Mouse (Mus musculus) brain, embryonic 18.5 days (tissue): Measurements from ENCODE around the gene Rnf121.
"Not testable (repeated sequence)": the region's sequence is repeated elsewhere in the genome, so short reads cannot be mapped to it uniquely, and the experiment has no call there.

Source experiments
- DNase-seq: peaks from one replicate; pipeline ENCODE4 v3.0.0-alpha.2; 2012; ENCODE audit warnings: low read depth, low spot score

The Rnf121 gene

GRCm38 (mm10) chr7:102064655-102065045 lies 619 bp downstream of the Rnf121 start:
- no peak for DNase-seq

GRCm38 (mm10) chr7:102063891-102064290 lies 1.4 kb downstream of the Rnf121 start:
- no peak for DNase-seq

DNA sequence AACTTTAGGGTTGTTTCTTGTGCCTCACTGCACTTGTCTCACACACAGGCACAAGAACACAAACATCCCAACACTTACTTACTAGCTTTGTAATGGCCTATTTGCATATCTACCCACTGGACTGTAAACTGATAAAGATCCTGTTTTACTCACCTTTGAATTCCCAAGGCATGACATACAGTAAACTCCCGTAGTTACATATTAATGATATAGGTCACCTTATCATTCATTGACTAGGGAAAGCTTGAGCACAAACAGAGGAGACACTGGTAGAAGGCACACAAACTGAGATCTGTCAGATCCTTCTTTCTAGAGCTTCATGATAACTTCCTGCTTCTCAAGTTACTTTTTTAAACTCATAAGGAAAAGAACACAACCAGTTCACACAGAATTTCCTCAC lies 3.1 kb downstream of the Rnf121 start:
- no peak for DNase-seq

DNA sequence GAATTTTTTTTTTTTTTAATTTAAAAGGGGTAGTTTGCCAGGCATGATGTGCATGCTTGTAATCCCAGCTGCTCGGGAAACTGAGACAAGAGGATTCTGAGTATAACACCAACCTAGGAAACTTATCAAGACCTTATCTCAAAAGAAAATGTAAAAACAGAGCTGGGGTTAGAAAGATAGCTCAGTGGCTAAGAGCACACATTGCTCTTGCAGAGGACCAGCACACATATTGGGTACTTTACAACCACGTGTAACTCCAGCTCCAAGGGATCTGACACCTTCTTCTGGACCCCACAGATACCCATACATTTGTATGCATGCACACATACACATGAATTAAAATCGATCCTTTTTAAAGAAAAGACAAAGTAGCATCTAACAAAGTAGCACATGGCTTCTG lies 3.9 kb downstream of the Rnf121 start:
- DNase-seq, result no peak

GRCm38 (mm10) chr7:102048524-102048923 lies 16.7 kb downstream of the Rnf121 start:
- not testable (repeated sequence) for DNase-seq

DNA sequence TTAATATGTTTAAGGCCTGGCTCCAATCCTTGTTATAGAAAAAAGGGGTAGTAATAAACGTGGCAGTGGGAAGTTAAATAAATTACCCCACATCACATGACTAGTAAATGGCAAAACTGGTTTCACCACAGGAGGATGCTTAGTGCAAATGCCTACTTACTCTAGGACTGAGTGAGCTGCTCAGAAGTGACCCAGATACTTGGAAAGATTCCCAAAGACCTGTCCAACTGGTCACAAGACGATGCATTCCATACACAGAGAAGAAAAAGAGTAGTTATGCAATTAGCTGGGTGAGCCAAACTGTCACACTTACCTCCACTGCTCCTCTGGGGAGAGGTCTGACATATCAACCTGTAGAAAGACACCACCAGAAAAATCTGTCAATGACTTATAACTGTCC lies 23.0 kb downstream of the Rnf121 start:
- no peak for DNase-seq

- no peak for DNase-seq
Measured at GRCm38 (mm10) chr7:102037318-102037717, 28.0 kb downstream of the Rnf121 start.

DNA sequence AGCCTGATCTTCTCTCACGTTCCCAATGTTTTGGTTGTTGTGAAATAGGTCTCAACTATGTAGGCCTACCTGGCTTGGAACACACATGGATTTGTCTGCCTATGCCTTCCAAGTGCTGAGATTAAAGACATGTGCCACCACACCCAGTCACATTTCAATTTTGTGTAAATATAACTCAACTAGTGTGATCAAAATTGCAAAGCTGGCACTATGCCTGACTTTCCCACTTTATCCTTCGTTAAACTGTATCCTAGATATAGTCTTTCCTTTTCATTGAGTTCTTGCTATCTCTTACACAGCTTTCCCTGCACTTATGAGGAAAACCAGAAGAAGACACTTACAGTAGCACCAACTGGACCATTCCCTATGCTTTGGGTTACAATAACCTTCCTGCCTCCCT lies 29.7 kb downstream of the Rnf121 start:
- no peak for DNase-seq

- no peak for DNase-seq
Measured at GRCm38 (mm10) chr7:102034904-102035303, 30.4 kb downstream of the Rnf121 start.

DNA sequence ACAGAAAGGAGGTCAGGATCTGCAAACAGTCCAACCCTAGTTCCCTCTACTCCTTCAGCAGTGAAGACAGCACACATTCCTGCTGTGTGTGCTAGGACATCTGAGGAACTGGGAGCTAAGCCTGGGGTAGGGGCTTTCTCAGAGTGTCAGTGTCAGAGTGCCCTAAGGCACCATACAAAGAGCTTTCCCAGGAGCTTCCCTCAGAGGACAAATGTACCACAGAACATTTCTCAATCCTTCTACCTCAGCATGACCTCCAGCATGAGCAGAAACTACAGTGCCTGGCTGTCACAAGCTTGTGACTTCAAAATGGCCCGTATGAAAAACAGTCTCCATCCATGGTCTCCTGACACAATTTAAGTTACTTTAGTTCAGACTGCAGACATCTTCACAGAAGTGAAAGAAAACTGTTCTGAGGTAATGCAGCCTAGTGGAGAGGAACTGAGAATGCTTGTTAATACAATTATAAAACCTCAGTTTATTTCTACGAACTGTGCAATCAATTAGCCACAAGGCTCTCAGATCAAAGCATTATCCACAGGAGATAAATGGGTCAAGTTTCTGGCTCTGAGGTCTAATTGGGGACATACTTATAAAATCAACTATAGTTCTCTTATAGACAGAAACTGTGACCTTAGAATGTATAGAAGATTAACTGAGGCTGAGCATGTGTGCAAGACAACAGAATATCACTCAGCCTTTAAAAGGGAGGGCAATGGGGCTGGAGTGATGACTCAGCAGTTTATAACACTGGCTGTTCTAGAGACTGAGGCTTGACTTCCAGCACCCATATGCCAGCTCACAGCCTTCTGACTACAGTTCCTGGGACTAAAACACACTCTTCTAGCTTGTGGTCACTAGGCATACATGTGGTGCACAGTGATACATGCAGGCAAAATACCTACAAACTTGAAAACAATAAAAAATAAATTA lies 39.8 kb downstream of the Rnf121 start:
- no peak for DNase-seq

DNA sequence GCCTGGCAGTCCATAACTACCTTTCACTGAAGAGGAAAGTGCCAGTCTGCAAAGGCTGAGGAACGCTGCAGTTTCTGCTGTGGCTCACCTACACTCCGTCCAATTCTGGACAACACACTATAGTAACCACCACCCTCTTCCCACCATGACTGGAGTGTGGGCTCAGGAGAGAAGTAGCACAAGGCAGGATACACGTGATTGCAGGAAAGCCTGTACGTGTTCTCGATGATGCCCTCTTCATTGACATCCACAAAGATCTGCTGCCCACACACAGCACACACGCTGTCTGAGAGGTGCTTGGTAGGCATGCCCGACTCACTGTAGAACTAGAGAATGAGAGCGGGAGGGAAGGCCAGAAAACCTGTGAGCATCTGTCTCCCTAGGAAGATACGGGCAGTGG lies 41.4 kb downstream of the Rnf121 start:
- no peak for DNase-seq

DNA sequence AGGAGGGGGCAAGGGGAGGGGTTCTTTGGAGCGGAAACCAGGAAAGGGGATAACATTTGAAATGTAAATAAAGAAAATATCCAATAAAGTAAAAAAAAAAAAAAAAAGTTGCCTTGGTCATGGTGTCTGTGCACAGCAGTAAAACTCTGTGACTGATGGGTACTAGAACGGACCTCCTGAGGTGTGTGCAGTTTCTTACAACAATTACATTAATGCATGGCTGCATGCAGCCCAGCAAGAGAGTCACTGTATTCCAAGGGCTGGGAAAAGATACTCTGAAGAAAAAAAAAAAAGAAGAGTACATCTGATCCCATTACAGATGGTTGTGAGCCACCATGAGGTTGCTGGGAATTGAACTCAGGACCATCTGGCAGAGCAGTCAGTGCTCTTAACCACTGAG lies 44.3 kb downstream of the Rnf121 start:
- not testable (repeated sequence) for DNase-seq

GRCm38 (mm10) chr7:102019362-102019761 lies 45.9 kb downstream of the Rnf121 start:
- DNase-seq, result no peak

DNA sequence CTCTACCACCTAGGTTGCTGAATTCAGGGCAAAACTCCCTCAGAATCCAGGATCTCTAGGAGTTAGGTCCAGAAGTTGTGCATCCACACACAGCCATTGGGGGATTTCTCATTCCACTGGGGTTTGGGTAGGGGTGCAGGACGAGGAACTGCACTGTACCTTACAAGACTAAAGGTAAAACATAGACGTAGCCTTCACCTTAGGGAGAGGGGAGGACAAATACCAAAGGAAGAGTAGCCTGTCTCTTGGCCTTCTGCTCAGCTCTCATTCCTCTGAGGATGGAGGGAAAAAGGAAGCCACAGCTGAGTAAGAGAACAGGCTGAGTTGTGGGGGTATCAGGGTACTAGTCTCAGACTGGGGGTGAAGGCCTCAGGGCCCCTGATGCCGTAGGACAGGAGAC lies 46.7 kb downstream of the Rnf121 start, which contains the start of gene Il18bp:
Il18bp (minus strand) TSS at position 101 of the 400 bp plus-strand sequence.
- no peak for DNase-seq

- no peak for DNase-seq
Measured at GRCm38 (mm10) chr7:102018034-102018433, 47.2 kb downstream of the Rnf121 start.

DNA sequence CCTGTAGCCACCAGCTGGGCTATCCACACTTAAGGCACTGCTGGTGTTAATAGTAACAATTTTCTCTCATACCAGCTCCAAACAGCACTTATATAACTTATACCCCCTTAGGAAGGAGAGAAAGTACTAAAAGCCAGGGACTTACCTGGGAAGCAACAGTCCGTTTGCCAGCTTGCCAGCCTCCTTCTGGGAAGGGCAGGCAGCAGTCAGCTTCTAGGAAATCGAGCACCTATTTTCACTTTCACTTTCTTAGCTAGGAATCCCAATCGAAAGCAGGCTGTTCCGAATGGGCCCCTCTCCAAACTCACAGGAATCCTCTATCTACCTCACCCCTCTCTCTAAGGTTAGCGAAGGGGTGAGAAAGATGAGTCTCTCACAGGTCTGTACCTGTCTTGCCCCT lies 47.8 kb downstream of the Rnf121 start:
- DNase-seq, result no peak

GRCm38 (mm10) chr7:102016936-102017335 lies 48.3 kb downstream of the Rnf121 start:
- DNase-seq, result no peak

DNA sequence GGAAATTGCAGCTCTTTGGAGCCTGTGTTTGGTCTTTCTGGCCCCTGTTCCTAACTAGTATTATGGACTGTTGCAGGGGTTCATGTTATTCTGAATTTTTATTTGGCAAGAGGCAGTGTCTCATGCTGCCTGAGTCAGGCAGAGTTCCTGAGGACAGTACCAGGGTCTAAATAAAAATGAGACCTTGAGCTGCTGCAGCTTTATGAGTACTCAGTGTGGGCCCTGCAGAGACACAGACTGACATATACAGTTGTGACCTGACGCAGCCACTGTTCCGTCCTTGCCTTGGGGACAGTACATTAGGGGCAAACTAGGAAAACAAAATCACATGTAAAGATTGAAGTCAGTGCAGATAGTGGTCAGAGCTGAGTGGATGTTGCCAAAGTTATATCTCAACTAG lies 50.3 kb downstream of the Rnf121 start:
- no peak for DNase-seq

- no peak for DNase-seq
Measured at GRCm38 (mm10) chr7:102013416-102013815, 51.9 kb downstream of the Rnf121 start.

DNA sequence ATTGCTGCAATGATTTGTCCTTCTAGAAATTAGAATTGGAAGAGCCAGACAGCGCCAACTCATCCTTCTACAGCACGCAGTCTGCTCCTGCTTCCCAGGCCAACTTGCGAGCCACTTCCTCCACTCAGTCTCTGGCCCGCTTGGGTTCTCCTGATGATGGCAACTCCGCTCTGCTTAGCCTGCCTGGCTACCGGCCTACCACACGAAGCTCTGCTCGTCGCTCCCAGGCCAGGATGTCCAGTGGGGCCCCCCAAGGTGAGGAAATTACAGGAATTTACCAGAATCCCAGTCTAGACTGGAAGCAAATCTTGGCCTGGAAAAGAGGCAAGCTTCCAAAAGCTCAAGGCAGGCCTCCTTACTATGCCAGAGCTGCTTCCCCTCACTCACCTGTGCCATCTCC lies 53.4 kb downstream of the Rnf121 start:
- no peak for DNase-seq

- no peak for DNase-seq
Measured at GRCm38 (mm10) chr7:102006520-102006919, 58.7 kb downstream of the Rnf121 start.

DNA sequence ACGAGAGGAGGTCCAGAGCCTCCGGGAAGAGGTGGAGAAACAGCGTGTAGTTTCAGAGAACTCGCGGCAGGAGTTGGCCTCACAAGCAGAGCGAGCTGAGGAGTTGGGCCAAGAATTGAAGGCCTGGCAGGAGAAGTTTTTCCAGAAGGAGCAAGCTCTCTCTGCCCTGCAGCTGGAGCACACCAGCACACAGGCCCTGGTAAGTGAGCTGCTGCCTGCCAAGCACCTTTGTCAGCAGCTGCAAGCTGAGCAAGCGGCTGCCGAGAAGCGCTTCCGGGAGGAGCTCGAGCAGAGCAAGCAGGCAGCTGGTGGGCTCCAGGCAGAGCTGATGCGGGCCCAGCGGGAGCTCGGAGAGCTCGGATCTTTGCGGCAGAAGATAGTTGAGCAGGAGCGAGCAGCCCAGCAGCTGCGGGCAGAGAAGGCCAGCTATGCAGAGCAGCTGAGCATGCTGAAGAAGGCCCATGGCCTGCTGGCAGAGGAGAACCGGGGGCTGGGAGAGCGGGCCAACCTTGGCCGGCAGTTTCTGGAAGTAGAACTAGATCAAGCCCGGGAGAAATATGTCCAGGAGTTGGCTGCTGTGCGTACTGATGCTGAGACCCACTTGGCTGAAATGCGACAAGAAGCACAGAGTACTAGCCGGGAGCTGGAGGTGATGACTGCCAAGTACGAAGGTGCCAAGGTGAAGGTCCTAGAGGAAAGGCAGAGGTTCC lies 64.2 kb downstream of the Rnf121 start:
- DNase-seq, result no peak

DNA sequence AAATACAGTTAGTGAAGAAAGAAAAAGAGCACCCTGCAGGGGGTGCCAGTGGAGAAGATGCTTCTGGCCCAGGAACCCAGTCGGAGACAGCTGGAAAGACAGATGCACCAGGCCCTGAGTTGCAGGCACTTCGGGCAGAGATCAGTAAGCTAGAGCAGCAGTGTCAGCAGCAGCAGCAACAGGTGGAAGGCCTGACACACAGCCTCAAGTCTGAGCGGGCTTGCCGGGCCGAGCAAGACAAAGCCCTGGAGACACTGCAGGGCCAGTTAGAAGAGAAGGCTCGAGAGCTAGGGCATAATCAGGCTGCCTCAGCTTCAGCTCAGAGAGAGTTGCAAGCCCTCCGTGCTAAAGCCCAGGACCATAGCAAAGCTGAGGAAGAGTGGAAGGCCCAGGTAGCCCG lies 65.0 kb downstream of the Rnf121 start:
- no peak for DNase-seq
